Mouse (Mus musculus): ENCODE results near the gene Cdc6.
"Not testable (repeated sequence)": the region's sequence is repeated elsewhere in the genome, so short reads cannot be mapped to it uniquely, and the experiment has no call there.

The Cdc6 gene

DNA sequence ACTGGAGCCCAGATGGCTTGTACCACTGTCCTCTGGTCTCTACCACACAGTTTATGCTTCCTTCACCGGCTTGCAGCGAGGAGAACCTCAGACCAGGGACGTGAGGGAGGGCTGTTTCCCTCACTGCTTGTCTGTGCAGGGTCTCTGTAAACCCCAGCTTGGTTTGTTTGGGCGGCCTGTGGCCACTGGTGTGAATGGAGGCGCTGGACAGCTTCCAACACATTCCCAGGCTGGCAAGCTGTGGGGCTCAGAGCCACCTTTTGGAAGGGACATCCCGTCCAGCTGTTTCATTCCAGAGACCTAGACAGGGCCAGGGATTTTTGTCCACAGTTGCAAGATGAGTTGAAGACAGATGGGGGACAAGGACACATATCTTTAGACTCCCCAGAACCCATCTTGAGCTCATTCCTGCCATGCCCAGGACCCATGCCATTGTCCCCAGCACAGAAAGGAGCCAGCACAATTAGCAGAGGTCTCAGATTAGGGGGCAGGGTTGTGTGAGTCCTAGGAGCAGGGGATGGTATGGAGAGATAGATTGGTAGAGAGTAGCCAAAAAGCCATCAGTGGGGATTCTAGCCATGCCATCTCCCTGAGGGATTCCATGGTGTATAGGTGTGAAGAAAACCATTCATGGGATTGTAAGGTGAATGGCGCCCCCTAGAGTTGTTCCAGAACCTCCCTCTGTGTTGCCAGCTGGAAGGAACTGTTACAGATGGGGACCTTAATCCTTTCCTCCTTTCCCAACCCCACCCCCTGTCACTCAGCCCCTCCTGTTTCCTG lies 24.1 kb downstream of the Cdc6 start:
- no peak for DNase-seq (ENCODE audit: low read depth, low spot score)

DNA sequence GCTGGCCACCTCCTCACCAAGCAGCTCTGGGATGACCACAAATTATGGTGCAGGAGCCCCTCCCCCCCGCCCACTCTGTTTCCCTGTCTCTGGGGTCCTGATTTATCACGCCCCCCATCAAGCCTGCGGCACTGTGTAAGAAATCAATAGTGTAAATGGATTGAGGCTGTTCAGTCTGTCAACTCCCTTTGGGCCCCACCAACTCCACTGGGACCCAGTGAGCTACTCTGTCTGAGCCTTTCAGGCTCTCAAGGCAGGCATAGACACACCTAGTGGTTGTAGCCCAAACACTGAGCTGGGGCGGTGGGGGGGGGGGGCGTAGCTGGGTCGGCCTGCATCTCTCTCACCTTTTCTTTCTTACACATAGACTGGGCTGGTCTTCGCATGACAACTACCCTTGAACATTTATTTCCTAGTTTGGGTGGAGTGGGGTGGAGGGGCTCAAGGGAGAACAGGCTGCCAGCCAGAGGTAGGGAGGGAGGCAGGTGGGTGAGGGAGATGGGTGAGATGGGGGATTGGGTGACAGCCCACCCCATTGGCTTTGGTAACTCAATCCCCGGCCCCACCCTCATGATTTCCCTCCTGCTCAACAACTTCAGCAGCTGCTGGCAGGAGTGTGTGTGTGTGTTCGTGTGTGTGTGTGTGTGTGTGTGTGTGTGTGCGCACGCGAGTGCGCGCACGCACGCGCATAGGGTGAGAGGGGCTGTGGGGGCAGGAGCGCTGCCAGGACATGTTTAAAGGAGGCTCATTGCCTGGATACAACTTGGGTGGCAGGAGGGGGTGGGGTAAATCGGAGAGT lies 24.9 kb downstream of the Cdc6 start:
- DNase-seq (ENCODE audit: low read depth, low spot score): peak; percentile 74

DNA sequence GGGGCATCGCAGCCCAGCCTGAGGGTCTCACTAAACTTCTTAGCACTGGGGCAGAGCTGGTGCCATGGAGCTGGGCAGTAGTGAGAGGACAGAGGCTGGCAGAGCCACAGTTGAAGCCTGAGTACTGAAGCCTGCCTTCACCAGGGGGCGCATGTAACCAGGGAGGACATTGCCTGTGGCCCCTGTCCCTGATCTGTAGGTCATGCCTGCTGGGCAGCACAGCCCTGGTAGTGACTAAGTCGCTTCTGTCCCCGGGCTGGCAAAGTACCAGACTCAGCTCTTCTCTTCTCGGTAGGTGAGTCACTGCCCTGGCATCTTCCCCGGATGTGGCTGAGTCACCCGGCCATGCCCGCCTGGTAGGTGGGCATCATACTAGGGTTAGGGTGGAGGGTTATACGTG lies 25.6 kb downstream of the Cdc6 start:
- no peak for DNase-seq (ENCODE audit: low read depth, low spot score)

DNA sequence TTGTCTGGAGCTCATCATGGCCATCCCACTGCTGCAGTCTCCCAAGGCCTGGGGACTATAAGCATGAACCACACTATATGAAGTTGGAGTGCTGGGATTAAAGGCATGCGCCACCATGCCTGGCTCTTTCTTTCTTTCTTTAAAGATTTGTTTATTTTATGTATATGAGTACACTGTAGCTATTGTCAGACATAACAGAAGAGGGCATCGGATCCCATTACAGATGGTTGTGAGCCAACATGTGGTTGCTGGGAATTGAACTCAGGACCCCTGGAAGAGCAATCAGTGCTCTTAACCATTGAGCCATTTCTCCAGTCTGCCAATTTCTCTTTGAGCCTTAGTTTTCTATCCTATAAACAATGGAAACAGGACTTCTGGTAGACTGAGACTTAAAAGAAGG lies 26.2 kb downstream of the Cdc6 start:
- DNase-seq (ENCODE audit: low read depth, low spot score): not testable (repeated sequence)

DNA sequence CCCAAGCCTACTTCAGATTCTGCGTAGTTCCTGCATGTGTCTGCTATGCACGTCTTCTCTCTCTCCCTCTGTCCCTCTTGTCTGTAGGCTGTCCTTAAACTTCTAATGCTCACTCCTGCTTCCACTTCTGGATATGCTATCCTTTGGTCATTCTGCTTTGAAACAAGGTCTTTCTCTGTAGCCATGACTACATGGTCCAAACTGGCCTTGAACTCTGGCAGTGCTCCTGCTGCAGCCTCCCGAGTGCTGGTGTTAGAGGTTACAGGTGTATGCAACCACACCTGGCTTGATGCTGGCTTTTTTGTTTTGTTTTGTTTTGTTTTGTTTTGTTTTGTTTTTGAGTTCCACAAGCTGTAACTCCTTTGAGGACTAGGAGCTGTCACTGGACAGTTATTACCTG lies 26.8 kb downstream of the Cdc6 start:
- DNase-seq (ENCODE audit: low read depth, low spot score): no peak

DNA sequence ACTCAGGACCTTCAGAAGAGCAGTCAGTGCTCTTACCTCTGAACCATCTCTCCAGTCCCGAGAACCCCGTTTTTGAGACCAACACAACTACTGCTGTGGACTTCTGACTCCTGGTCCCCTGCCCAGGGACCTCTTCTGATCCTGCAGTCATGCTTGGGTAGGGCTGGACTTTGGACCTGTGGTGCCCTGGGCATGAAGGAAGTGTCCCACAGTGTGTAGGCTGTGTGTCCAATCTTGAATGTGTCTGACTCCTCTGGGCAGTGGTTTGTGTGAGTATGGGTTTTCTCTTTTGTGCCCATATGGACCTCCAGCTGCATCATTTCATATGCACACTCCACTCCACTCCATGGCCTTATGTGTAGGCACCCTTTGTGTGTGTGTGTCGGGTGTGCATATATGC lies 27.5 kb downstream of the Cdc6 start:
- no peak for DNase-seq (ENCODE audit: low read depth, low spot score)

DNA sequence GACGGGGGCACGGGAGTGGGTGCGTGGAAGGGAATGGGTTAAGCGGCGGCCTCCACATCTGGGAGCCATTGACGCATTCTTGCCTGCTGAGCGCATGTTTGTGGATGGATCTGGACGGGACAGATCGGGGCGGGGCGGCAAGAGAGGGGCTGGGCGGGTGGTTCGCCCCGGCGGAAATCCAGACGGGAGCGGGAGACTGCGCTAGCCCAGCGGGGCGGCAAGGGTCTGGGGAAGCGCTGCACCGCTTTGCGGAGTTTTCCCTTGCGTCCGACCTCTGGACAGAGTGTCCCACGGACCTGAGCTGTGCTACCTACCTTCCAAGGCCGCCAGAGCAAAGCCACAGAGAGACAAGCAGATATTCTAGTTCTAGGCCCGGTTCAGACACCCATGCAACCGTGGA lies 28.6 kb downstream of the Cdc6 start:
- DNase-seq (ENCODE audit: low read depth, low spot score): peak; percentile 86

DNA sequence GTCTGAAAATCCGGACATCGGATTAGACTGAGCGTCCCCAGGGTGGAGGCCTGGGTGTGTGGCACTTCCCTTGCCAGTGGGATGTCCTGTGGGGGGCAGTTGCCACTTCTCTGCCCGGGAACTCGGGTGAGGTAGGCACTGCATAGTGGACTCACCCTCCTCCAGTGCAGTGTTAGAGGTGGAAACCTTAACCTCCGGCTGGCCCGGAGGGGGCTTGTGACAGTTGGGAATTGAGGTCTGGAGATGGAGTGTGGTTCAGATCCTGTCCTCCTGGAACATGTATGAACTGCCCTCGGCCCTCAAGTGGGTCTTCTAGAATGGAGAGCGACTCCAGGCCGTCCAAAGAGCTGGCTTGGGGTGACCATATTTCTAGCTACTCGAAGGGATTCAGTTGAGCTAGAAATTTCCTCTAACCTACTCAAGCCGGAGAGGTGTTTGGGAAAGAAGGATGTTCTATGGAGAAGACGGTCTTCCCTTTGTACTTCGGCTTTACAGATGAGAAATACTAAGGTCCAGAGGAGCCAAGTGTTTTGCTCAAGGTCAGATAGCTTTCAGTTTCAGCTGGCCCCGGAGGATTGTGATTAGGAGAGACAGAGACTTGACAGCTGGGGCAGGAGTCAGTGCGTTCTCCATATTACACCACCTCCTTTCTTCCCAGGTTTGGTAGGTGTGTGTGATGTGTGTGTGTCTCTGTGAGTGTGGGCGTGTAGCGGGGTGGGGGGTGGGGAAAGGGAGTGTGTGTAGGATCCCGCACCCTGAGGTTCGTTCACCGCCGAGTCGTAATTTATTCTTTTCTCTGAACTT lies 29.2 kb downstream of the Cdc6 start:
- no peak for DNase-seq (ENCODE audit: low read depth, low spot score)

DNA sequence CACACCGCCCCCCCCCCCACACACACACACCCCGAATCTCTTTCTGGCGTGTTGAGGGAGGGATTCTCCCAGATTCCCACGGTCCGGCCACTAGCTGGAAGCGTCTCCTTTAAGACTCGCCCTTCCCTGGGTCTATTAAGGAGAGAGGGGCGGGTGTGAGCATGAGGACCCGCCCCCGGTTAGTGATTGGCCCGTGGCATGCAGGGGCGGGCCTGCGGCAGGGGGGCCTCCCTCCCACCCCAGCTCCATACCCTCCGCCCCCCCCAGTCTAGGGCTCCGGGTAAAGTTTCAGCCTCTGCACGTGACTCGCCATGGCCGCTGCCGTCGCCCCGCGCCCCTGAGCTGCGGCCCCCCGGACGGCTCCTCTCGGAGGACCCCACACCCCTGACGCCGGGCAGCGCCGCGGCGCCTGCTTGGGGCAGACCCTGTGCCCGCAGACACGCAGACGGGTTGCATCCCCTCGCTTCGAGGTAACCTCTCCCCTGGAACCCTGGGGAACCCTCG lies 29.9 kb downstream of the Cdc6 start:
- DNase-seq (ENCODE audit: low read depth, low spot score): peak; percentile 92

DNA sequence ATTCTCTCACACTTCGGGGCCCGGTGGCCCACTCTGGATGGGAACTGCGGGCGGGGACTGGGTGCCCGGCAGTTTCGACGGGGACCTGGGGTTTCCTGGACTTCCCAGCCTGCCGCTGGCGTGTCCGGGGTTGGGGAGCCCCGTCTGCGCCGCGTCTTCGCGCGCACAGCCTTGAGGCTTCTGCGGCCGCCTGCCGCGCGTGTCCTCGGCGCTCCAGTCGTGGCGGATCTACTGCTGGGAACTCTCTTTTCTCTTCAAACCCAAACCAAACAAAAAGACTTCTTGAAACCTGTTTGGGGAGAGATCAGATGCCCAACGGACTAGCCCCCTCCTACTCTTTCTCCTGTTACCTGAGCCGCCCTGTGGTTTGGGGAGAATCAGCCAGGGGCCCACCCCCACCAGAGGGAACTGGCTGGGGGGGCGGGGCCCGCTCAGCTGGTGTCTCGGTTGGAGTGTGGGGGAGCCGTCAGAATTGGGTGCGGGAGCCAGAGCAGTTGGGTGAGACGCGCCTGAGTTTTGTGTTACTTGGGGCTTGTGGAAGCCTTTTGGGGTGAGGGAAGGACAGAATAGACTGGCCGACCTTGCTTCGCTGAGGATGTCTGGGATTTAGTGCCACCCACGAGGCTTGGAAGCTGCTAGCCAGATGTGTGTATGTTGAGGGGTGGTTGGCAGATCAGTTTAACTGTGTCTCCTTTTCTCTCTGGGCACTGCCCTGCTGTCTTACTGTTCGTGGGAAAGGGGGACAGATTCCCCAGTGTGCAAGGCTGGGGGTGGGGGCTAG lies 30.5 kb downstream of the Cdc6 start:
- no peak for DNase-seq (ENCODE audit: low read depth, low spot score)

DNA sequence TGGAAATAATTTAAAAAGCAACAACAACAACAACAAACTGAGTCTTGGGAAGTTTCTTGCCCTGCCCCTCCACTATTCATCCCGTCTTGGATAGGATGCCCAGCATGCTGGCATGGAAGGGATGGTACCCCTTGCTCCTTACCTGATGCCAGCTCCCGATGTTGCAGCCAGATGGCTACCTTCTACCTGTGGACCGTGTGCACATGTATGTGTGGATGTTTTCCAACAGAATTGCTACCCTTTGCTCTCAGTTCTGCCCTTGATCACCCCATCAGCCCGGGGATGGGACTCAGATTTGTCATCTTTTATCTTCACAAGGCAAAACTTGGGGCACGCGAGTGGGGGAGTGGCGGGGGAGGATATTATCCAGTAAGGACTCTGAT lies 31.1 kb downstream of the Cdc6 start:
- DNase-seq (ENCODE audit: low read depth, low spot score): no peak

DNA sequence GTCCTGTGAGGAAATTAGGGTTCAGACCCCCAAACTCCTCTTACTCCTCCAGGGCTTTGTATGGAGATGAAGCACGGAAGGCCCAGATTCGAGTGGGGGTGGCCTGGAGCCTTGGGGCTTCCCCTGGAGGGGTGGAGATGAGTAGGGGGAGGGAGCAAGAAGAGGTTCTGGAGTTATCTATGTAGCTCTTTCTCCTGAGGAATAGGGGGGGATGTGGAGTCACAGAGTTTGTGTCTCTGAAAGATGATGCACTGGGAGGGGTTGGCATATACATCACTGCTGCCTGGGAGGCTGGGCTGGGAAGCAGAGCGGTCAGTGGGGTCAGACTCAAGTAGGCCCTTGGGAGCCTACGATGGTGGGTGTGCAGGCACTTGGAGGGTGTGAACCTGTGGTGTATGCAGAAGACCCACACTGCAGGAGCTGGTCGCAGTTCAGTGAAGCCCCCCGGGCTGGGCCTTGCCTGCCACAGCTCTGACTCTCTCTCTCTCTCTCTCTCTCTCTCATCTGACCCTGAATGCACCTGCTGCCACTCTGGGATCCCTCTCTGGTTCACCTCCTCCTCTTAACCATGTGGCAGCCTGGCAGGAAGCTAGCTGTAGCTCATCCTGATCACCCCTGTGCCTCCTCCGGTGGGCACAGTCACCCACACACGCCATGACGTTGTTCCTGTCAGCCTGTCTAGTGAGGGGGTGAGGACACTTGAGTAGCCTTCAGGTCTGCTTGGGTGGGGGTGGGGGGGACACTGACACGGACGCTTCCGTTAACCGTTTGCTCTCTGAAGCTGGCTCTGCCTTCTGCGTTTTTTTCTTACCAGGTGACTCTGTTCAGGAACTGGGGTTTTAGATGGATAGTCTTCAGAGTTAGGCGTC lies 31.7 kb downstream of the Cdc6 start:
- no peak for DNase-seq (ENCODE audit: low read depth, low spot score)

DNA sequence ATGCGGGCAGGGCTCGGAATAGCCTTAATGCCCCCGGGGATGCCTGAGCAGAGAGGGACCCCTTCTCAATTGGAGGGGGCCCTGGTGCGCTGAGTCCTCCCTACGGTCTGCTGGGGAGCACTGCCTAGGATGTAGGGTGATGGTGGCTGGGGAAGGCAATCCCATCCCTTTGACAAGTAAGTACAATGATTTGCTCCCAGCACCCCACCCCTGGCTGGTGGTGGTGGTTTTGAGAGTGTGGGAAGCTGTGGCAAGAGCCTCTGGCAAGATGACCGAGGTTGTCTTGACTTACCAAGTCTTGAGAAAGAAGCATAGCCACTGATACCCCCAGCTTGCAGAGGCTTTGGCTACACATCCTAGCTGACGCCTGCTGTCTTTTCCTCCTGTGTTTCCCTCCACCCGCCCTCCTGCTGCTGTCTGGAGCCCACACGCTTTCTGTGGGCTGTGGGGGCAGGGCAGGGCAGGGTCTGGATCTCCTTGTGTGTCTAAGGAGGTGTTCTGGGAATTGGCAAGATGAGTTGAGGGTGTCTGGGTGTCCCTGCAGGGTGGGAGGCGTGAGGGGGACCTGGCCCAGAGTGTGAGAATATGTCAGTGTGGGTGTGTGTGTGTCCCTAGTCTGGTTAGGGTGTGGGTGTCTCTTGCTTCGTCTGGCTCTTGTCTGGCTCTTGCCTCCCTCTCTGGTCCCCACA lies 32.5 kb downstream of the Cdc6 start:
- no peak for DNase-seq (ENCODE audit: low read depth, low spot score)

DNA sequence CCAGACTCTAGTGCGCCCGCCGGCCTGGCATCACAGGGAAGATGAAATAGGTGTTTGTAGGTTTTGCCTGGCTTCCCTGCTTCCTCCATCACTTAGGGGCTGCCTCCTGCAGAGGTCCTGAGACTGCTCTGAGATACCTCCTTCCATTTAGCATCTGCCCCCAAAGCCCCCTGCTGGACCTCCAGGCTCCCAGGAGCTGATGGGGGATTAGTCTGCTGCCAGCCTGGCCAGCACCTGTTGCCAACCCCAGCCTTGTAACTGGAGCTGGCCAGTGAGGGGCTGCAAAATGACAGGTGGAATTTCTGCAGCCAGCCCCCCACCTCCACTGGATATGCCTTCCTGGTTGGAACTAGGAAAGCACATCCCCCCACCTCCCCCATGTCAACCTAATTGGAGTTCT lies 33.2 kb downstream of the Cdc6 start:
- DNase-seq (ENCODE audit: low read depth, low spot score): no peak

DNA sequence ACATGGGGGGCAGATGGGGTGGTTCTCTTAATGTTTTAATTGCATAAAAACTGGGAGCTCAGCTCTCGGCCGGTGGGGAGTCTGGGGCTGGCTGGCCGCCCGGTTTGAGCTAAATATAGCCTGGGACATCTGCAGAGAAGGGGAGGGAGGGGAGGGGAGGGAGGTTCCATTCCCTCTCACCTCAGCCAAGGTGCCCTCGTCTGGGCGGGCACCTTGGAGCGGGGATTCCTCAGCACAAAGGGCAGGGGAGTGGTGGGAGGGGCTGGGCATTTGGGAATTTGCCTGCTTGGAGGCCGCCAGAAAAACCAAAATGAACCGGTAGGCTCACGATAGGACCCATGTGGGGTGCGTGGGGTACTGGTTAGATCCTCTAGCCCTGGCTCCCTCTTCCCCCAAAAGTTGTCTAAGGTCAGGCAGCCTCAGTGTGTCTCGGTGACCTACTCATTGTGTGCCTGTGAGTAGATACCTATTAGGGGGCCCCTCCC lies 33.8 kb downstream of the Cdc6 start:
- DNase-seq (ENCODE audit: low read depth, low spot score): no peak

DNA sequence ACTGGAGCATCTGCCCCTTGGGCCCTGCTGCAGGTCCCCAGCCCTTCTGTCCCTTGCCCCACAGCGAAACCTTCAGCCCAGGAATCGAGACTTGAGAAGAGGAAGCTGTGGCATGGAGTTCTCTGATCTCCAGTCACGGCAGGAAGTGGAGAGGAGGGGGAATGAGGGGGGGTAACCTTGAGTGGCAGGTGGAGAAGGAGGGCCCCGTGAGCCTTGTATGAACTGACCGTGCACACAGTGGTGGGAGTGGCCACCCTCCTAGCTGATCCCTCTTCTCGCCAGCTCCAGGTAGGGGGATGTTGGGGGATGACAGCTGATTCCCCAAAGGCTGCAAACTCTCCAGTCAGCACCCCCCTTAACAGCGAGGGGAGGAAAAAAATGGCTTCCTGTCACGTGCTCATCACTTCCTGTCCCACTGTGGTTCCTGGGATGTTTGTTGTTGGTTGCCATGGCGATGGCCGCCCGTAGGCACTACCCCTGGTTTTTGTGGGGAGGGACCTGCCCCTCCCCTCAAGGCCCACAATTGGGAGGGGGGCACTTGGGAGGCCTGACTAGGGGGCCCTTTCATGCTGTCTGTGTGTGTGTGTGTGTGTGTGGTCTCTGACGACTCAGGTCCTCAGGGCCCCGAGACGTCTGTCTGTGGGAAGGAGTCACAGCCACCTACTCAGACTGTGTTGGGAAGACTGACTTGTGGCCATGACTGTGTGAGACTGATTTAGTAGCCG lies 34.4 kb downstream of the Cdc6 start:
- peak; percentile 92 for DNase-seq (ENCODE audit: low read depth, low spot score)

DNA sequence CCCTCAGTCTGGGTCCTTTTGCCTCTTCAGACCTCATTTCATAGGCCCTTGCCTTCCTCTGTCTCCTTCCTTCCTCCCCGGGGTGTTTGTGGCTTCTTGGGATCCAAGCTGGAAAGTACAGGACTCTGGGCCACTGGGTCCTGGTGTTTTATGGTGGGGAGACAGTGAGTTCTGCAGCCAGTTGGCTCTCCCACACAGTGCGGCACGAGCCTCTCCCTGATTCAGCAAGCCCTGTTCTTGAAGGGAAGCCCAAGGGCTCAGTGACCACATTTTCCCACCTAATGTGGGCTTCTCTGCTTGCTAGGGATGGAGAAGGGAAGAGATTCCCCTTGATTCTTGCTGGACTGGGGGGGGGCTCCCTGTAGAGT lies 34.9 kb downstream of the Cdc6 start:
- DNase-seq (ENCODE audit: low read depth, low spot score): no peak

DNA sequence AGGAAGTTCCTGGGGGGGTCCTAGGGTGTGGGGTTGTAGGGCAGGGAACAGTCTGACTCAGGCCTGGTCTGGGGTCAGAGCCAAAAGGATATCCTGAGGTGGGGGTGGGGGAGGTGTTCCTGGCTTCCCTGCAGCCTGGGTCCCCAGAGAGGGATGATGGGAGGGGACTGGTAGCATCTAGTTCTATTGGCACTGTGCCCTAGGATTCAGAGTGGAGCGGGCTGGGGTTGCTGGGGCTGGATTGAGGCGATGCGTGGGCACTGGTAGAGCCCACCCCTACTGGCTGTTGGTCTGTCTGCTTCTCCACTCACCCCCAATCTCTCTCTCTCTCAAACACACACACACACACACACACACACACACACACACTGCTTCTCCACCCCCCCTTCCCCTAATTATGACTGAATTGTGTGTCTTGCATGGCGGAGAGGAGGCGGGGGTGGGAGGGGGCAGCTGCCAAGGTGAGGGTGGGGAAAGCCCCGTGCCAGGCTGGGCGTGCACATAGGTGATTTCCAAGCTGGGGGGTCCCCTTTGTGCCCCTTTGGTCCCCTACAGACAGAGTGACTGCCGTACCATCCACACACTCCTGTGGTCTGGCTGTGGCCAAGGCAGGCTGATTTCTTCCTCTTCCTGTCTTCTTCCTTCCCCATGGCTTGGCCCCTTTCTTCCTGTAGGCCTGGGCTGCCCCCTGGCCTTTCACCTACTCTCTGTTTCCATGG lies 35.5 kb downstream of the Cdc6 start:
- no peak for DNase-seq (ENCODE audit: low read depth, low spot score)

Data from mesoderm, embryonic 11.5 days (tissue).